Mouse (Mus musculus): Measurements from ENCODE around the gene Dus3l. TPM values are rescaled to one million over a fixed set of nuclear protein-coding genes. Genes with fewer than 3 reads are reported as not detected.
A peak's percentile ranks its signal among the peaks of the same experiment; 100 is the strongest.

Gene Dus3l
- total and polyA plus RNA-seq, 3 experiments = 38.9 to 70.5 TPM; not detected in 1

DNA sequence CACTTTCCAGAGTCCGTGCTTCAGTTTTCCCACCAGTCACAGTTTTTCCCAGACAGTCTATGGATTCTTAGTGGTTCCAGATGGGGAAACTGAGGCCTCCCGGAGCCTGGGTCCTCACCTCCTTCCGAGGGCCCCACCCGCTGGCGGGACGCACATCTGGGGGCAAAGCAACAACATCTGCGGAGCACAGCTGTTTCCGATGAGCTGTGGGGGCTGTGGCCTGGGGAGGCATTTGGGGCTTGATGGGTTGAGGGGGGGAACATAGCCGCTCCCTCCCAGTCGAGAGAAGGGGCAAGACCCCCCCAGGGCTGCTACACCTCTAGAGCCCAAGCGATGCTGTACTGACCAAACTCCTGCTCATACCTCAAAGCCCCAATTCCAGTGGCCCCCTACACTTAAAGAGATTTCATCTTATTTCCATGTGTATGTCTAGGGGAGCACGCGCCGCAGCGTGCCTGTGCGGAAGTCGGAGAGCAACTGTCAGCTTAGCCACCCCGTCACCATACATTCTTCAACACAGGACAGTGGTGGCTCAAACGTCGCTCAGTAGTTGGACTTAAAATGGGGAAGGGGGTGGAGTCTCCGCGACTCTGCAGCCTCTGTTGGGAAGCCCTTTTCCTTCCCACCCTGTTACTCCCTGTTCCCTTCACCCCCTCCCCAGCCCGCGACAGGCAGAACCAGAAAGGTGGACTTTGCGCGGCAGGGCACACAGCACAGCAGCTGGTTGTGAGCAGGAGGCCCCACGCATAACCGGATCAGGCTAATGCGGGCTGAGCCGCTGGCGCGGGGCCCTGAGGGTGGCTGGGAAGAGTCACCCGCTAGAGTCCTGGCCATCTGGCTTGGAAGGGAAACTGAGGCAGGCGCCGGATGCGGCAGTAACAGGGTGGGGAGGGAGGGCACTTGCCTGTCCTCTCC lies 10.0 kb upstream of the Dus3l start:
- no peaks in the 10 kb centered on the region; the same call in 1 of the 2 replicates for H3K79me2 ChIP-seq (ENCODE audit: control insufficient read depth, insufficient read depth, low read length, poor library complexity)
- H3K27me3 ChIP-seq (ENCODE audit: control insufficient read depth in 1 of 2, insufficient read depth in 2 of 2, low read length in 2 of 2) = no peaks in the 10 kb centered on the region
- peaks cover 0 to 5% of the 10 kb centered on the region in 2 experiments; a peak in 1 of 4 replicates for H3K4me1 ChIP-seq (ENCODE audit: control insufficient read depth in 1 of 2, insufficient read depth in 2 of 2, low read length in 2 of 2)
- no peak overlapping the region for H3K4me3 ChIP-seq (ENCODE audit: control insufficient read depth in 1 of 2, insufficient read depth in 1 of 2, low read depth in 2 of 2, low read length in 2 of 2)
- no peaks in the 10 kb centered on the region for H3K9me3 ChIP-seq (replicated peaks; ENCODE audit: insufficient read depth, low read length)
- no peak overlapping the region for H3K9ac ChIP-seq (ENCODE audit: control insufficient read depth, low read depth, low read length, poor library complexity, severe bottlenecking)
- no peak overlapping the region for H3K27ac ChIP-seq (ENCODE audit: control insufficient read depth, low read depth, low read length)
- DNase-seq (ENCODE audit: low read depth, low spot score) = no peak
- peaks cover 0 to 3% of the 10 kb centered on the region in 2 experiments; a peak in 1 of 4 replicates for H3K36me3 ChIP-seq (ENCODE audit: control insufficient read depth in 1 of 2, insufficient read depth in 2 of 2, low read length in 2 of 2)
- TF ChIP-seq ELF1 (IDR thresholded peaks at IDR 0.05; ENCODE audit: low read depth, low read length) (no peak), KAT2A (conservative IDR thresholded peaks at IDR 0.05; ENCODE audit: low read depth, low read length) (no peak), EP300 (IDR thresholded peaks at IDR 0.05; ENCODE audit: low read depth in 1 of 2, low read length in 2 of 2) (no peak), CTCF (IDR thresholded peaks at IDR 0.05 in 2 of 3, conservative IDR thresholded peaks at IDR 0.05 in 1 of 3; ENCODE audit: control insufficient read depth in 1 of 3, insufficient read depth in 1 of 3, low read depth in 2 of 3, low read length in 3 of 3, poor library complexity in 1 of 3, severe bottlenecking in 1 of 3) (no peak)

DNA sequence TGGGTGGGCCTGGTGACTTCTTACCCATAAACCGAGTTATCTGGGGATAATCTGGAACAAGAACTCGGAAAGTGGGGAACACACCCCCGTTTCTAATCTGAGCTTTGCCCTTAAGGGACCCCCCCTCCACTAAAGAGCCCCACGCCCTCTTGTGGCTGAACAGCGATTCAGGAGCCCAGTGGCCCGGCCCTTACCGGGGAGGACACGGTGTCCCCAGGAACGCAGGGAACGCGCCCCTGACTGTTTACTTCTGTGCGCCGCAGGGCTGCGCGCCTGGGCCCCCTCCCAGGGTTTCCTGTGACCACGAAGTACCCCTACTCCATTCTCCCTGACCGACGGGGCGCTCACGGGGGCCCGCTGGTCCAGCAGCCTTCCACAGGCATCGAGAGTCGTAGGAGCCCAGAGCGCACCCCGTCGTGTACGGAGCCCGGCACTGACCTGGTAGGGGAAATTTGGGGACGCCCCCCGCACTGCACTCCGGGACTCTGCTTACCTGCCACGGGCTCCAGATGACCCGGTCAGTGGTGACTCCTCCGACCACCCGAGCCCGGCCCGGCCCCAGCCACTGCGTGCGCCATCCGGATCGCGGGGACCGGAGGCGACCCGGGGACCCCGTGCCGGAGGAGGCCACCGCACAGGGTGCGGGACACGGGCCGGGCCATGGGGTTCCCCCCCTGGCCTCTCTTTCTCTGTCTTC lies 7.7 kb upstream of the Dus3l start:
- Histone ChIP-seq H3K36me3 (ENCODE audit: control insufficient read depth in 1 of 2, insufficient read depth in 2 of 2, low read length in 2 of 2) (peaks cover 0 to 3% of the 10 kb centered on the region in 2 experiments; a peak in 1 of 4 replicates), H3K9ac (ENCODE audit: control insufficient read depth, low read depth, low read length, poor library complexity, severe bottlenecking) (peak overlapping the region; percentile 67), H3K79me2 (ENCODE audit: control insufficient read depth, insufficient read depth, low read length, poor library complexity) (no peaks in the 10 kb centered on the region; the same call in 1 of the 2 replicates), H3K27me3 (ENCODE audit: control insufficient read depth in 1 of 2, insufficient read depth in 2 of 2, low read length in 2 of 2) (no peaks in the 10 kb centered on the region), H3K4me3 (ENCODE audit: control insufficient read depth in 1 of 2, insufficient read depth in 1 of 2, low read depth in 2 of 2, low read length in 2 of 2) (peak overlapping the region; percentile 47 to 71), H3K4me1 (ENCODE audit: control insufficient read depth in 1 of 2, insufficient read depth in 2 of 2, low read length in 2 of 2) (peaks cover 0 to 14% of the 10 kb centered on the region in 2 experiments; a peak in 3 of 4 replicates), H3K9me3 (replicated peaks; ENCODE audit: insufficient read depth, low read length) (no peaks in the 10 kb centered on the region), H3K27ac (ENCODE audit: control insufficient read depth, low read depth, low read length) (no peak overlapping the region)
- TF ChIP-seq ZMIZ1 (IDR thresholded peaks at IDR 0.05; ENCODE audit: low read depth, low read length) (no peak), GATA1 (IDR thresholded peaks at IDR 0.05; ENCODE audit: low read depth, low read length) (no peak), MAZ (IDR thresholded peaks at IDR 0.05; ENCODE audit: low read depth, low read length) (peak; percentile 85), SMC3 (IDR thresholded peaks at IDR 0.05; ENCODE audit: low read depth, low read length) (peak; percentile 45), GABPA (IDR thresholded peaks at IDR 0.05; ENCODE audit: low read depth, low read length) (no peak), USF2 (IDR thresholded peaks at IDR 0.05; ENCODE audit: borderline replicate concordance in 1 of 2, insufficient read depth in 1 of 2, low read depth in 1 of 2, low read length in 2 of 2) (no peak), KAT2A (conservative IDR thresholded peaks at IDR 0.05; ENCODE audit: low read depth, low read length) (no peak), RAD21 (IDR thresholded peaks at IDR 0.05; ENCODE audit: low read depth, low read length) (peak; percentile 28), CTCF (IDR thresholded peaks at IDR 0.05 in 2 of 3, conservative IDR thresholded peaks at IDR 0.05 in 1 of 3; ENCODE audit: control insufficient read depth in 1 of 3, insufficient read depth in 1 of 3, low read depth in 2 of 3, low read length in 3 of 3, poor library complexity in 1 of 3, severe bottlenecking in 1 of 3) (peak; percentile 32 to 67 (median 55); a peak in 5 of 6 replicates), MEF2A (IDR thresholded peaks at IDR 0.05; ENCODE audit: extremely low read depth, insufficient replicate concordance, low read depth, low read length, poor library complexity, severe bottlenecking) (no peak), ETS1 (IDR thresholded peaks at IDR 0.05; ENCODE audit: low read depth, low read length) (no peak)
- DNase-seq (ENCODE audit: low read depth, low spot score) = peak; percentile 45

All from MEL (cell line).